ENCODE assay signal across 16 mouse cellular contexts in the genomic region with DNA sequence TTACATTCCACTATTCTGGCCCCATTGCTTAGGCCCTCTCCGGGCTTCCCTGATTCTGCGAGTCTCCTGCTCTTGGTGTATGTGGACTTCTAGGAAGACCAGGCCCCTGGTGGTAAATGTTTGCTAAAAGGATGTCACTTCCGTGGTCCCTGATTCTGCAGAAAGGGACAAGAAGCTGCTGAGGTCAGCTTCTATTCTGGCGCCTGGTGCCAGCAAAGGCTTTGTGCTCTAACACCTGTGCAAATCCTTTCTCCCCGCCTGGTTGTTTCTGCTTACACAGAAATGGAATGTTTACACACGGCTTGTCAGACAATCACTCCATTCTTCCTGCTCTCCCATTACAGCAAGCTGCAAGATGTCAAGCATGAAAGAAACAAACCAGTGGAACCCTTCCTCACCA.
DNase-seq lines count a peak whose midpoint lies in the region; ATAC-seq and TF ChIP-seq lines count a peak whose summit lies in the region.
"Had no signal": no experiment of that assay in that cellular context is flagged by ENCODE, and none has a peak within 500 bp of the region (broad histone marks: within the 10 kb centered on the region; RNA-seq: fewer than 3 reads in every experiment).

No protein-coding gene starts in this region.

- no peak for TF ChIP-seq CTCF in brain, embryonic 14.5 days (IDR thresholded peaks at IDR 0.05; ENCODE audit: borderline replicate concordance, extremely low read depth, insufficient read depth, insufficient read length)
- no peak for TF ChIP-seq CTCF in liver, postnatal 0 days (IDR thresholded peaks at IDR 0.05; ENCODE audit: low read depth)

- H3K4me2 ChIP-seq in kidney, embryonic 15.5 days: no peak overlapping the region
- H3K4me2 ChIP-seq in embryonic facial prominence, embryonic 11.5 days (ENCODE audit: low read depth, low read length): no peak overlapping the region
- no peak overlapping the region for H3K4me2 ChIP-seq in forebrain, embryonic 16.5 days (ENCODE audit: low read length)
- H3K4me2 ChIP-seq in liver, postnatal 0 days (ENCODE audit: low read depth, low read length): no peak overlapping the region
- H3K4me2 ChIP-seq: liver, embryonic 12.5 days had no signal

- H3K27me3 ChIP-seq in kidney, embryonic 15.5 days: no peaks in the 10 kb centered on the region
- H3K27me3 ChIP-seq in embryonic facial prominence, embryonic 11.5 days (ENCODE audit: control insufficient read depth, insufficient read depth, low read length): no peaks in the 10 kb centered on the region
- no peaks in the 10 kb centered on the region for H3K27me3 ChIP-seq in forebrain, embryonic 16.5 days (replicated peaks; ENCODE audit: control insufficient read depth, insufficient read depth, low read length)
- no peaks in the 10 kb centered on the region for H3K27me3 ChIP-seq in liver, postnatal 0 days (ENCODE audit: insufficient read depth, low read length)

- H3K9ac ChIP-seq in kidney, embryonic 15.5 days: no peak overlapping the region
- no peak overlapping the region for H3K9ac ChIP-seq in embryonic facial prominence, embryonic 11.5 days (replicated peaks; ENCODE audit: low read length)
- no peak overlapping the region for H3K9ac ChIP-seq in forebrain, embryonic 16.5 days (replicated peaks; ENCODE audit: low read depth, low read length)
- no peak overlapping the region for H3K9ac ChIP-seq in liver, postnatal 0 days (replicated peaks)
- H3K9ac ChIP-seq: liver, embryonic 12.5 days had no signal

- peak; percentile 31; the same call in 1 of the 2 replicates for ATAC-seq in kidney, embryonic 15.5 days (replicated peaks; ENCODE audit: low FRiP score)
- ATAC-seq in embryonic facial prominence, embryonic 11.5 days (replicated peaks; ENCODE audit: insufficient number of reproducible peaks, low FRiP score, low TSS enrichment, low read depth): no peak
- no peak for ATAC-seq in forebrain, embryonic 16.5 days
- ATAC-seq in liver, postnatal 0 days: no peak
- ATAC-seq: activated CD4-positive, CD25-positive, alpha-beta regulatory T cell, adult 4 months; liver, embryonic 12.5 days had no signal

- 39% methylated on average over 6 of the region's 6 CpGs for WGBS in kidney, embryonic 15.5 days
- 51% methylated on average over 6 of the region's 6 CpGs for WGBS in embryonic facial prominence, embryonic 11.5 days
- WGBS in forebrain, embryonic 16.5 days: 55% methylated on average over 6 of the region's 6 CpGs
- 63% methylated on average over 6 of the region's 6 CpGs for whole genome bisulfite sequencing in liver, postnatal 0 days (ENCODE audit: insufficient replicate concordance)

- DNase-seq in kidney, postnatal 14 days: no peak
- DNase-seq in brain, embryonic 14.5 days (ENCODE audit: low read depth): peak; percentile 36
- DNase-seq in embryonic facial prominence, embryonic 11.5 days (ENCODE audit: low spot score): peak; percentile 28
- DNase-seq in lung, postnatal 25 days (ENCODE audit: low spot score): peak; percentile 26
- no peak for DNase-seq in layer of hippocampus, adult 8-10 months (ENCODE audit: low spot score in 2 of 2)
- DNase-seq in liver, postnatal 0 days: no peak
- DNase-seq: cerebellum, adult 11-12 months; gastrocnemius, postnatal 14 days; right cerebral cortex, postnatal 4 days; thymus, postnatal 36 days had no signal

- H3K4me1 ChIP-seq in kidney, embryonic 15.5 days: peaks cover 20% of the 10 kb centered on the region
- H3K4me1 ChIP-seq in embryonic facial prominence, embryonic 11.5 days (ENCODE audit: control insufficient read depth, insufficient read depth, low read length): no peaks in the 10 kb centered on the region
- no peaks in the 10 kb centered on the region for H3K4me1 ChIP-seq in forebrain, embryonic 16.5 days (replicated peaks; ENCODE audit: control insufficient read depth, insufficient read depth, low read length)
- H3K4me1 ChIP-seq in liver, postnatal 0 days (ENCODE audit: insufficient read depth): no peaks in the 10 kb centered on the region
- H3K4me1 ChIP-seq: liver, embryonic 12.5 days had no signal

- H3K4me3 ChIP-seq in kidney, embryonic 15.5 days (replicated peaks): no peak overlapping the region
- no peak overlapping the region for H3K4me3 ChIP-seq in embryonic facial prominence, embryonic 11.5 days (ENCODE audit: low read depth, low read length)
- no peak overlapping the region for H3K4me3 ChIP-seq in forebrain, embryonic 16.5 days (replicated peaks; ENCODE audit: low read length)
- H3K4me3 ChIP-seq in liver, postnatal 0 days (ENCODE audit: low read depth, low read length): no peak overlapping the region
- H3K4me3 ChIP-seq: heart, embryonic 10.5 days; layer of hippocampus, adult 2 months; liver, embryonic 12.5 days had no signal

- no peak for TF ChIP-seq EP300 in liver, postnatal 0 days (IDR thresholded peaks at IDR 0.05; ENCODE audit: low read depth)

- H3K27ac ChIP-seq in kidney, embryonic 15.5 days: peak overlapping the region; percentile 51; the same call in 1 of the 2 replicates
- H3K27ac ChIP-seq in embryonic facial prominence, embryonic 11.5 days (replicated peaks; ENCODE audit: low read depth, low read length): no peak overlapping the region
- H3K27ac ChIP-seq in forebrain, embryonic 16.5 days (ENCODE audit: low read length): no peak overlapping the region
- no peak overlapping the region for H3K27ac ChIP-seq in liver, postnatal 0 days (ENCODE audit: low read depth)
- H3K27ac ChIP-seq: heart, embryonic 10.5 days; layer of hippocampus, adult 2 months; liver, embryonic 12.5 days had no signal

- no peak for TF ChIP-seq POLR2A in brain, embryonic 14.5 days (IDR thresholded peaks at IDR 0.05; ENCODE audit: borderline replicate concordance, extremely low read depth, insufficient read depth, insufficient read length, poor library complexity, severe bottlenecking)

- no peaks in the 10 kb centered on the region for H3K36me3 ChIP-seq in kidney, embryonic 15.5 days
- H3K36me3 ChIP-seq in embryonic facial prominence, embryonic 11.5 days (replicated peaks; ENCODE audit: control insufficient read depth, insufficient read depth, low read depth, low read length): no peaks in the 10 kb centered on the region
- no peaks in the 10 kb centered on the region for H3K36me3 ChIP-seq in forebrain, embryonic 16.5 days (ENCODE audit: control insufficient read depth, insufficient read depth)
- H3K36me3 ChIP-seq in liver, postnatal 0 days (replicated peaks; ENCODE audit: insufficient read depth, low read length): no peaks in the 10 kb centered on the region
- H3K36me3 ChIP-seq: heart, embryonic 10.5 days; liver, embryonic 12.5 days had no signal

- no peaks in the 10 kb centered on the region for H3K9me3 ChIP-seq in kidney, embryonic 15.5 days (replicated peaks)
- no peaks in the 10 kb centered on the region for H3K9me3 ChIP-seq in embryonic facial prominence, embryonic 11.5 days (replicated peaks; ENCODE audit: control insufficient read depth, low read length)
- H3K9me3 ChIP-seq in forebrain, embryonic 16.5 days (ENCODE audit: control insufficient read depth, low read length): no peaks in the 10 kb centered on the region
- no peaks in the 10 kb centered on the region for H3K9me3 ChIP-seq in liver, postnatal 0 days (ENCODE audit: low read length)
- H3K9me3 ChIP-seq: heart, embryonic 10.5 days; liver, embryonic 12.5 days had no signal

Comparison
In these comparisons a context has a peak if more than half of its experiments do, and no peak if none do; other contexts are left out.
1. DNase-seq: peak in brain, embryonic 14.5 days (single experiment), embryonic facial prominence, embryonic 11.5 days (single experiment) and lung, postnatal 25 days (single experiment); none in kidney, postnatal 14 days (single experiment), layer of hippocampus, adult 8-10 months (0 of 2) and liver, postnatal 0 days (single experiment).